Mouse (Mus musculus): ENCODE measurements around the gene Xrn2. TPM values are rescaled to one million over a fixed set of nuclear protein-coding genes. Genes with fewer than 3 reads are reported as not detected.

Xrn2 gene
- polyA plus RNA-seq, 1 experiment = 27.6 TPM

DNA sequence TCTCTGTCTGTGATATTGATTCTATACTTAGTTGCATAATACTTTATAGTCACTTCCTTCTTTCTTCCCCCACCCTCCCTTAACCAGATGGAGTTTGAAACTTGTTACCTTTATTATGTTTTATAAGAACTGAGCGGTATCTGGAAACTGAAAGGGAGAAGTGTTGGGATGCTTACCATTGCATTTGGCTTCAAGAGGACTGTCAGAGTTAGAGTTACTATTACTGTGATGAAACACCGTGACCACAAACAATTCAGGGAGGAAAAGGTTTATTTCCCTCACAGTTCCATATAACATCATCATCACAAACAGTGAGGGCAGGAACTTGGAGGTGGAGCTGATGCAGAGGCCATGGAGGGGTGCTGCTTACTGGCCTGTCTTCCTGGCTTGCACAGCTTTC is 23.1 kb downstream of the Xrn2 start:
- Histone ChIP-seq H3K4me3 (ENCODE audit: insufficient read depth, low read length) (no peak overlapping the region), H3K27ac (ENCODE audit: insufficient read depth, low read length) (no peak overlapping the region), H3K4me1 (ENCODE audit: control insufficient read depth, insufficient read depth, low read length) (no peaks in the 10 kb centered on the region)
- TF ChIP-seq POLR2A (IDR thresholded peaks at IDR 0.05; ENCODE audit: extremely low read depth, insufficient read depth, low read length) = no peak
- TF ChIP-seq CTCF (IDR thresholded peaks at IDR 0.05; ENCODE audit: extremely low read depth, insufficient read depth, low read length) = no peak

DNA sequence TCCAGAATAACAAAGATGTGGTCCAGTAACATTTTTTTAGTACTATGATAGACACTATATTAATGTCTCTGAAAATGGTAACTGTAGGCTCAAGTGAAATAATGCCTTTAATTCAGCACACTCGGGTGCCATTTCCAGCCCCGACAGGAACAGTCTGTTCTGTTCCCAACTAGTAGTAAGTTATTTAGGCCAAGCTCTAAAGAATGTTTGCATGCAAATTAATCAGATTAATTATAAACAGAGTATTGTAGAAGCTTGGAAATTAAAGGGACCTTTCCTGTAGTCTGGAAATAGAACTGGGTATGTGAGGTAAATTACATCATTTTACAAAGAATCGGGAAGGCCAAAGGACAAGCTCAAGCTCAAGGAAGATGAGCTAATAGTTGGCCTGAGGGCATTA is 34.3 kb downstream of the Xrn2 start:
- Histone ChIP-seq H3K4me3 (ENCODE audit: insufficient read depth, low read length) (no peak overlapping the region), H3K27ac (ENCODE audit: insufficient read depth, low read length) (no peak overlapping the region), H3K4me1 (ENCODE audit: control insufficient read depth, insufficient read depth, low read length) (no peaks in the 10 kb centered on the region)
- TF ChIP-seq CTCF (IDR thresholded peaks at IDR 0.05; ENCODE audit: extremely low read depth, insufficient read depth, low read length) (no peak), POLR2A (IDR thresholded peaks at IDR 0.05; ENCODE audit: extremely low read depth, insufficient read depth, low read length) (no peak)

DNA sequence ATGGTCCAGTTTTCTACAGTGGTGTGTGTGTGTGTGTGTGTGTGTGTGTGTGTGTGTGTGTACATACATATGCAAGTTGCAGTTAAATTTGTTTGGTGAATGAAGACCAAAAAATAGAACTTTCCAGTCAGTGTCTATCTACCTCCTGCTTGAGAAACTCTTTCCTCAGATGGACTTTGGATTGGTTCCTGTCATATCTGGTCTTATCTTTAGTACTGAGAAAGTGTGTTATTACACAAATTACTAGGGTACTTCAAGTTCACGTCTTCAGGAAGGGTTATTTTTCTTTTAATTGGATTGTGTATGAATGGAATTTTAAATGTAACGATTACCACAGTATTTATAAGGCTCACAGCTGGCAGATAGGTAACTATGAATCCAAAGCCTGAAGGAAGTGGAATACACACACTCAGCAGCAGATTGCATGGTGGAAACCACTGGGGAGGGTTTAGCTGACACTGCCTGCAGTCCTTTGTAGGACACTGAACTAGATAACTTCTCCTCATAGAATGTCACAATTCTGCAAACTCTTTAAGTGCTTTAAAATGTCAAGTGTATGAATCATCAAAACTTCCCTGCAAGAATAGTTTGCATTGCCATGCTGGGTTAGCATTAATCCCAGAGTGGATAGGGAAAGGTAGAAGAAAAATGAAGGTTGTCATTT is 40.6 kb downstream of the Xrn2 start:
- no peaks in the 10 kb centered on the region for H3K4me1 ChIP-seq (ENCODE audit: control insufficient read depth, insufficient read depth, low read length)
- no peak overlapping the region for H3K4me3 ChIP-seq (ENCODE audit: insufficient read depth, low read length)
- no peak for TF ChIP-seq CTCF (IDR thresholded peaks at IDR 0.05; ENCODE audit: extremely low read depth, insufficient read depth, low read length)
- no peak for TF ChIP-seq POLR2A (IDR thresholded peaks at IDR 0.05; ENCODE audit: extremely low read depth, insufficient read depth, low read length)
- H3K27ac ChIP-seq (ENCODE audit: insufficient read depth, low read length) = no peak overlapping the region

DNA sequence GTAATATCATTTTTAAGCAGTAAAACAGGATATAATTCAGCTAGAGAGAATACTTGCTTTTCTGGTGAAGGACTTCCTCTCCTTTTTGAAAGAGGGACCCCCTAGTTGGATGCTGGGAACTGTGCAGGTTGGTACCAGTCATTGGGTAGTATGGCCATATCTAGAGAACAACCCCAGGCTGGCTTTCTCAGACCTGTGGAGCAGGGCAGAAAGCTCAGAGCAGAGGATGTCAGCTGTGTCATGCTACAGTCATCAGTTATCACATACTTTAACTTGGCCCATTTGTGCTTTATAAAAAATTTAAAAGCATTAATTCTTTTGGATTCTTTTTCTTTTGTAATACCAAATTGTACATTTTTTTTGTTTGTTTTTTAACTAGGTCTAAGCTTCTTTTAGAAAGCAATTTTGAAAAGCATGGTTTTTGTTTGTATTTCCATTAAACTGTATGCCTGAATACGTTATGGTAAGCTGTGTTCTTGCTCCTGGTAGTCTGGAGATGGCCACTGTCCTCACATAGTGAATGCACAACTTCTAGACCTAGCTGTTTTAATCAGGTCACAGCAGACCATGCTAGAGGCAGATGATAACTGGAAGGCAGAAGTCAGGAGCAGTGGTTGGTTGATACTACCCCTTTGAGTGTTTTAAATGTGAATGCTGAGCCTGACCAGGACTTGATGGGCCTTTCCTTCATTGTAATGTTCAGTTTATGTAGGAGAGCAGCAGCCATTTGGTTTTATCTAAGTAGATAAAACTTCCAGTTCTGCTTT is 54.9 kb downstream of the Xrn2 start:
- H3K4me3 ChIP-seq (ENCODE audit: insufficient read depth, low read length) = no peak overlapping the region
- TF ChIP-seq CTCF (IDR thresholded peaks at IDR 0.05; ENCODE audit: extremely low read depth, insufficient read depth, low read length) (no peak), POLR2A (IDR thresholded peaks at IDR 0.05; ENCODE audit: extremely low read depth, insufficient read depth, low read length) (no peak)
- H3K27ac ChIP-seq (ENCODE audit: insufficient read depth, low read length) = no peak overlapping the region

DNA sequence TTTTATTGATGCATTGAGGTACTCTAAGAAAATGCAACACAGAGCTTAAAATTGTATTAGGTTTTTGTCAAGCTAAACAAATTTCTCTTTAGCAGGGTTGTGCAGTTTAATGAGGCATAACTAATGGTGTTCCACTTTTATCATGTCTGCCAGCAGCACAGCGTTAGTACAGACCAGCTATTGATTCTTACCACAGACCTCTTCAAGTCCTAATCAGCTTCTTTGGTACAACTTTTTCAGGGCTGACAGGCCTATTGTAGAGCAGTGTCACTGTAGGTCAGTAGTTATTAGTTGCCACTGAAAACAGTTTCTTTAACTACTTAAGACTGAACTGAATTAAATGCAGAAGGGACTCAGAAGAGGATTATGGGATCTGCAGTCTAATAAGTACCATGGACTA is 56.3 kb downstream of the Xrn2 start:
- Histone ChIP-seq H3K4me3 (ENCODE audit: insufficient read depth, low read length) (no peak overlapping the region), H3K27ac (ENCODE audit: insufficient read depth, low read length) (no peak overlapping the region), H3K4me1 (ENCODE audit: control insufficient read depth, insufficient read depth, low read length) (no peaks in the 10 kb centered on the region)
- no peak for TF ChIP-seq POLR2A (IDR thresholded peaks at IDR 0.05; ENCODE audit: extremely low read depth, insufficient read depth, low read length)
- TF ChIP-seq CTCF (IDR thresholded peaks at IDR 0.05; ENCODE audit: extremely low read depth, insufficient read depth, low read length) = no peak

More for the DNA sequence above, 54.9 kb downstream of the Xrn2 start:
- no peaks in the 10 kb centered on the region for H3K4me1 ChIP-seq (ENCODE audit: control insufficient read depth, insufficient read depth, low read length)

DNA sequence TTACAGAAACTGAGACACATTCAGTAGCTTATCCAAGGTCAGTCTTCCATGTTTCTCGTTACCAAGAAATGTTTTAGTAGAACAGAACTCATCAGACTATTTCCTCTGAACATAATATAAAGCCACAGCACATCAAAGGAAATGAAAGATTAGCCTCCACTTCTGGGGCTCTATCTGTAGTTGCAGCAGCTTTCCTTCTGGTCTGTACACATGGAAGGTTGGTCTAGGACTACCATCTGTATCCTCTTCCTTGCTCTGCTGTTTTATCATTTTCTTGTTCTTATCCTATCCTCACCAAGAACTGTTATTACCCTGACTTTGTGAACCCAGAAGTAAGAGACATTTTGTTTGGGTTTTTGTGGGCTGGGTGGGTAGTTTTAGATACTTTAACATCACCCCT is 57.5 kb downstream of the Xrn2 start:
- TF ChIP-seq CTCF (IDR thresholded peaks at IDR 0.05; ENCODE audit: extremely low read depth, insufficient read depth, low read length) (no peak), POLR2A (IDR thresholded peaks at IDR 0.05; ENCODE audit: extremely low read depth, insufficient read depth, low read length) (no peak)
- Histone ChIP-seq H3K4me1 (ENCODE audit: control insufficient read depth, insufficient read depth, low read length) (no peaks in the 10 kb centered on the region), H3K4me3 (ENCODE audit: insufficient read depth, low read length) (no peak overlapping the region), H3K27ac (ENCODE audit: insufficient read depth, low read length) (no peak overlapping the region)

DNA sequence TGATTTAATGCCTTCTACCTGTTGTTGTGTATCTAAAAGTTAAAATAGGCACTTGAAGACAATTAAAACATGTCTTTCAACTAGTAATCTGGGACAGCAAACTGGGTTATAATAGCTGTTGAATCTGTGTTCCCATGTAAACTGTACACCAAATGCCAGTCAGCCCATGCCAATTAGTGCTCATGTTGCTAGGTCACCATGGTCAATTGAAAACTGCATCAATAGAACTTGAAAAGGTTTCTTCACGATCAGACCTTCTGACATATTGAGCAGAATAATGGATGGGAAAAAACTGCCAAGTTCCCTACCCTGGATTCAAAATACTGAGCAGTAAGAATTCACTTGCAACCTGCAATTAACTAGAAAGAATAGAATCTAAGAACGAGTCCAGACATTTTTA is 61.2 kb downstream of the Xrn2 start:
- no peak for TF ChIP-seq CTCF (IDR thresholded peaks at IDR 0.05; ENCODE audit: extremely low read depth, insufficient read depth, low read length)
- no peak for TF ChIP-seq POLR2A (IDR thresholded peaks at IDR 0.05; ENCODE audit: extremely low read depth, insufficient read depth, low read length)
- Histone ChIP-seq H3K4me3 (ENCODE audit: insufficient read depth, low read length) (no peak overlapping the region), H3K27ac (ENCODE audit: insufficient read depth, low read length) (no peak overlapping the region), H3K4me1 (ENCODE audit: control insufficient read depth, insufficient read depth, low read length) (no peaks in the 10 kb centered on the region)

DNA sequence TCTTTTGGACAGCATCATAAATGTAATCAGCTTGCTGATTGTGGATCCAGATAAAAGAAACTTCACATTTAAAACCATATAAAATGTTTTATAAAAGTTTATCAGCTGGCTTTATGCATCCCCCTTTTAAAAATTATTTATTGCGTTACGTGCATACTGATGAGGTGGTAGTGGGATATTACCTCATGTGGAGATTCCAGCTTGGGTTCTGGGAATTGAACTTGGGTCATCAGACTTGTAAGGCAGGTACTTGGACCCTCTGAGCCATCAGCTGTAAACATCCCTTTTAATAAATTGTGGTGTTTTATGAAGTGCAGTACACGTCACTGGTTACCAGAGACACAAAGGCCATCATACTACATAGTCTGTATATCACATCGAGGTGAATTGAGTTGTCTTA is 61.6 kb downstream of the Xrn2 start:
- no peaks in the 10 kb centered on the region for H3K4me1 ChIP-seq (ENCODE audit: control insufficient read depth, insufficient read depth, low read length)
- no peak overlapping the region for H3K27ac ChIP-seq (ENCODE audit: insufficient read depth, low read length)
- TF ChIP-seq POLR2A (IDR thresholded peaks at IDR 0.05; ENCODE audit: extremely low read depth, insufficient read depth, low read length) (no peak), CTCF (IDR thresholded peaks at IDR 0.05; ENCODE audit: extremely low read depth, insufficient read depth, low read length) (no peak)
- no peak overlapping the region for H3K4me3 ChIP-seq (ENCODE audit: insufficient read depth, low read length)

DNA sequence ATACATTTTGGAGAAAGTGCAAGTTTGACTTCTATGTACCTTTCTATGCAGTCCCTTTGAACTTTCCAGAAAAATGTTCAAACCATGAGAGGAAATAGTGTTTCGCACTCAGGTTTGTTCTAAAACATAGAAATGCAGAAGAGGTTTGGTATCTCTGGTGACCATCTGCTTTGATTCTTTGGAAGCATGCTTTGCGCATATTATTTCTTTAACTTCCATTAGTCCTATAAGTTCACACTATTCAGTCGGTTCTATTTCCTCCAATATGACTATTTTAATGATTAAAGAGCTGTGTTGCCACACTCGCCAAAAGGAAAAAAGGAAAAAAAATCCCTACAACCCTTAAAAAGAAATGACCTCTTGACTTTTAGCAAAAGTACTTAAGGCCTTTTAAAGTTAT is 69.6 kb downstream of the Xrn2 start:
- no peak overlapping the region for H3K27ac ChIP-seq (ENCODE audit: insufficient read depth, low read length)
- H3K4me1 ChIP-seq (ENCODE audit: control insufficient read depth, insufficient read depth, low read length) = no peaks in the 10 kb centered on the region
- TF ChIP-seq POLR2A (IDR thresholded peaks at IDR 0.05; ENCODE audit: extremely low read depth, insufficient read depth, low read length) (no peak), CTCF (IDR thresholded peaks at IDR 0.05; ENCODE audit: extremely low read depth, insufficient read depth, low read length) (no peak)
- H3K4me3 ChIP-seq (ENCODE audit: insufficient read depth, low read length) = no peak overlapping the region

Measured in cortical plate, adult 2 months (tissue).